Mouse (Mus musculus): ENCODE measurements around the gene Dhx16. TPM values are rescaled to one million over a fixed set of nuclear protein-coding genes. Genes with fewer than 3 reads are reported as not detected.
A peak's percentile ranks its signal among the peaks of the same experiment; 100 is the strongest.

The Dhx16 gene
- polyA plus RNA-seq, 1 experiment from 2014 or later, result 50.3 TPM

DNA sequence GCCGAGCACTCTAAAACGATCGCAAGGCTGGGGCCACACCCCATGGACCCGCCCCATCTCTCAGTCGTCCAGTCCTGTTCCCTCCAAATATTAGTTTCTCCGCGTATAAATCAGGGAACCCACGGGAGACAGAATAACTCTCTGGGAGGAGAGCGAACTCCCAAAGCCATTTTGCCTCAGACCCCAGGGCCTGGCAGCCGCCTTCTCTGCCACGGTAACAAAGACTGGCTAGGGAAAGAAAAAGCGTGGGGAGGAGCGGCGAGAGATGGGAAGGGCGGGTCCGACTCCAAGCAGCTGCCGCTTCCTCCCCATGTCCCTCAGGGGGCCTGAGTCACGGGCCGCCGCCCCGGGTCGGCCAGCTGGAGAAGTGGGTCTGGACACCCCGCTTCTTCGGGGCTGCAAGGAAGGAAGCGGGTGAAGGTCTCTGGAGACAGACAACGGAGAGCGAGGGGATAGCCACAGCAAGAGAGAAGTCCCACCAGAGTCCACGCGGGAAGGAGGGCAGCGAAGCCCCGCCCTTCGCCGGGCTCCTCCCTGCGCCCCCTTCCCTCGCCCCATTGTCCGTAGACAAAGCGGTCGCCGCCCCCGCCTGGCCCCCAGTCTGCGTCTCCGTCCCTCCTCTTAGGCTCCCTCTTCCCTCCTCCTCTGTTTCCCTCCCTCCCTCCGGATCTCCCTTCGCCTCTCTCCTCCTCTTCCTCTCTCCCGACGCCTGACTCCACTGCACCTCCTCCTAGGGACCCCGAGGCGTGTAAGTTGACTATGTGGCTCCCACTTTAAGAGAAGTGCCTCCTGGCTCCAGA lies 13.9 kb upstream of the Dhx16 start, which contains the start of gene Ppp1r18:
Gene Ppp1r18, plus strand, starts transcription at position 113 of the 800 bp plus-strand sequence.
- ATAC-seq (replicated peaks; ENCODE audit: low FRiP score) (peak; percentile 70), DNase-seq (ENCODE audit: low spot score) (peak; percentile 93)
- Histone ChIP-seq H3K36me3 (ENCODE audit: control insufficient read depth, insufficient read depth, low read length) (no peaks in the 10 kb centered on the region; the same call in 1 of the 2 replicates), H3K4me3 (ENCODE audit: low read depth, low read length) (peak within 1 kb of the TSS; percentile 67), H3K9ac (ENCODE audit: low read length) (peak within 1 kb of the TSS; percentile 93), H3K27ac (ENCODE audit: low read depth, low read length) (peak within 1 kb of the TSS; percentile 90), H3K4me2 (ENCODE audit: low read depth, low read length, severe bottlenecking) (peak within 1 kb of the TSS; percentile 95), H3K4me1 (replicated peaks; ENCODE audit: control insufficient read depth, insufficient read depth, low read length) (peaks cover 30% of the 10 kb centered on the region), H3K27me3 (ENCODE audit: control insufficient read depth, insufficient read depth, low read length) (no peaks in the 10 kb centered on the region), H3K9me3 (ENCODE audit: control insufficient read depth, low read length) (no peaks in the 10 kb centered on the region)
- WGBS, result under 1% methylated on average over 42 of the region's 48 CpGs

DNA sequence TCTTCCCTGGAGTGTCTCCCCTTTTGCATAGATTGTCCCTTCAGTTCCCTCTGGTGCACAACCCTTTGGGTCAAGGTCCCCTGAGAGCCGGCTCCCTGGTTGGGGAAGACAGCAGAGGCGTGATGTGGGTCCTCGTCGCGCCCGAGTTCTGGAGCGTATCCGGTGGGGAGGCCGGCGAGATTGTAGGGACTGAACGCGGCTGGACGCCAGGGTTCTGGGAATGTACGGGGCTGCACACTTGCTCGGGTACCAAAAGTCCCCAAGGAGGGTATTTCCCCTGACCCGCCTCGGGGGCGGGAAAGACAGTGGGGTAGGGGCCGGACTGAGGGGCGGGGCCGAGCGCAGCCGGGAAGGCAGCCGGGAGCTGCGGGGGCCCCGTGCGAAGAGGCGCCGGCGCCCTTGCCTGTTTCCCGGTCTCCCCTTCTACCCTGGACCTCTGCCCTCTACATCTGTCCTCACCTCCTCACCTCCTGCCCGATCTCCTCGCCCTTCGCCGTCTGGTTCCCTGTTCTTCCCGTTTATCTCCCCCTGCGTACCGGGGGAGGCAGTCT lies 13.3 kb upstream of the Dhx16 start:
- Histone ChIP-seq H3K9ac (ENCODE audit: low read length) (peak overlapping the region; percentile 93), H3K4me3 (ENCODE audit: low read depth, low read length) (peak overlapping the region; percentile 67), H3K27ac (ENCODE audit: low read depth, low read length) (peak overlapping the region; percentile 90), H3K9me3 (ENCODE audit: control insufficient read depth, low read length) (peaks cover 2% of the 10 kb centered on the region; the same call in 1 of the 2 replicates), H3K27me3 (ENCODE audit: control insufficient read depth, insufficient read depth, low read length) (no peaks in the 10 kb centered on the region), H3K4me2 (ENCODE audit: low read depth, low read length, severe bottlenecking) (peak overlapping the region; percentile 95), H3K36me3 (ENCODE audit: control insufficient read depth, insufficient read depth, low read length) (peaks cover 4% of the 10 kb centered on the region; the same call in 1 of the 2 replicates), H3K4me1 (replicated peaks; ENCODE audit: control insufficient read depth, insufficient read depth, low read length) (peaks cover 30% of the 10 kb centered on the region)
- WGBS, result under 1% methylated on average over 32 of the region's 38 CpGs
- peak; percentile 49 for ATAC-seq (replicated peaks; ENCODE audit: low FRiP score)
- DNase-seq (ENCODE audit: low spot score), result peak; percentile 82

DNA sequence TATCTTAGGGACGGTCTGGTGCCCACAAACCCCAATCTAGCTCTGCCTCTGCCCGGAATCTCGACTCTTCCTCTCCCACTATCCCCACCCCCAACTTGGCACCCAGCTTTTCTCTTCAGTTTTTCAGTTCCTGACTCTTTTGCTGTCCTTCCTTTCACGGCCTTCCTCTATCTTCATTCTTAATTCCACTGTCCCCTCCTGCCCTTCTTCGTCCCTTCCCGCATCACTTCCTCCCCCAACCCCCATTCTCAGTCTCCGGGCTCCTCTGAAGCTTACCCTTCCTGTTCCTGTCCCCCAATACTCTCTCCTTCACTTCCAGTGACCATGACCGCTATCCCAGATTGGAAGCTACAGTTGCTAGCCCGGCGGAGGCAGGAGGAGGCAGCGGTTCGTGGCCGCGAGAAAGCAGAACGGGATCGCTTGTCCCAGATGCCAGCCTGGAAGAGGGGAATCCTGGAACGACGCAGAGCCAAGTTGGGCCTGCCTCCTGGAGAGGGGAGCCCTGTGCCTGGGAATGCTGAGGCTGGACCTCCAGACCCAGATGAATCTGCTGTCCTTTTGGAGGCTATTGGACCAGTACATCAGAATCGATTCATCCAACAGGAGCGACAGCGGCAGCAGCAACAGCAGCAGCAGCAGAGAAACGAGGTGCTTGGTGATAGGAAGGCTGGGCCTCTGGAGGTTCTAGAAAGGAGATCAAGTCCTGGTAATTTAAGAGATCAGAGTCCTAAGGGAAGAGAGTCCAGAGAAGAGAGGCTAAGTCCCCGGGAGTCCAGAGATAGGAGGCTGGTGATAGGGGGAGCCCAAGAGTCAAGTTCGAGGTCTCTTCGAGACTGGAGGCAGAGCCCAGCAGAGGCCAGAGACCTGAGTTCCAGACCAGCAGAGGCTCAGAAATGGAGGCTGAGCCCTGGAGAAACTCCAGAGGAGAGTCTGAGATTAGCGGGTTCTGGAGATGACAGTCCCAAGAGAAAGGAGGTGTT lies 12.4 kb upstream of the Dhx16 start:
- H3K4me1 ChIP-seq (replicated peaks; ENCODE audit: control insufficient read depth, insufficient read depth, low read length), result peaks cover 30% of the 10 kb centered on the region
- DNase-seq (ENCODE audit: low spot score), result no peak
- H3K27me3 ChIP-seq (ENCODE audit: control insufficient read depth, insufficient read depth, low read length), result no peaks in the 10 kb centered on the region
- H3K9me3 ChIP-seq (ENCODE audit: control insufficient read depth, low read length), result peaks cover 2% of the 10 kb centered on the region; the same call in 1 of the 2 replicates
- WGBS, result 11% methylated on average over 26 of the region's 26 CpGs
- peak overlapping the region; percentile 90 for H3K27ac ChIP-seq (ENCODE audit: low read depth, low read length)
- no peak for ATAC-seq (replicated peaks; ENCODE audit: low FRiP score)
- H3K4me2 ChIP-seq (ENCODE audit: low read depth, low read length, severe bottlenecking), result peak overlapping the region; percentile 95
- peak overlapping the region; percentile 67 for H3K4me3 ChIP-seq (ENCODE audit: low read depth, low read length)
- peak overlapping the region; percentile 93 for H3K9ac ChIP-seq (ENCODE audit: low read length)
- H3K36me3 ChIP-seq (ENCODE audit: control insufficient read depth, insufficient read depth, low read length), result peaks cover 5% of the 10 kb centered on the region; the same call in 1 of the 2 replicates

DNA sequence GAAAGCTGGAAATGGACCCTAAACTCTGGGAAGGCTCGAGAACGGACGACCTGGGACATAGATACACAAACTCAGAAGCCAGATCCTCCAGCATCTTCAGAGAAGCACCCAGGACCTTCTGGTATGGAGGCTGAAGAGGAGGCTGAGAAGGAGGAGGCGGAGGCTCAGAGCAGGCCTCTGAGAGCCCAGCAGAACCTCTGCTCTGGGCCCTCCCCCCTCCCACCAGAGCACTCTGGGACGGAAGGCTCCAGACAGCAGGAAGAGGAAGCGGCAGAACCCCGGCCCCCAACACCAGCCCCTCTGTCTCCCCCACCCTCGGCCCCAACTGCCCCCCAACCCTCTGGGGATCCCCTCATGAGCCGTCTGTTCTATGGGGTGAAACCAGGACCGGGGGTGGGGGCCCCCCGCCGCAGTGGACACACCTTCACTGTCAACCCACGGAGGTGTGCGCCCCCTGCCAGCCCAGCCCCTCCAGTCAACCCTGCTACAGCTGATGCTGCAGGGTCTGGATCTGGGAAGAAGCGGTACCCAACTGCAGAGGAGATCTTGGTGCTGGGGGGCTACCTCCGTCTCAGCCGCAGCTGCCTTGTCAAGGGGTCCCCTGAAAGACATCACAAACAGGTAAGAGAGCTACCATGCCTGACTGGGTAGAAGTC lies 11.3 kb upstream of the Dhx16 start:
- Histone ChIP-seq H3K4me1 (replicated peaks; ENCODE audit: control insufficient read depth, insufficient read depth, low read length) (peaks cover 30% of the 10 kb centered on the region), H3K27me3 (ENCODE audit: control insufficient read depth, insufficient read depth, low read length) (no peaks in the 10 kb centered on the region), H3K9me3 (ENCODE audit: control insufficient read depth, low read length) (peaks cover 2% of the 10 kb centered on the region; the same call in 1 of the 2 replicates), H3K4me3 (ENCODE audit: low read depth, low read length) (peak overlapping the region; percentile 67), H3K36me3 (ENCODE audit: control insufficient read depth, insufficient read depth, low read length) (peaks cover 5% of the 10 kb centered on the region; the same call in 1 of the 2 replicates), H3K27ac (ENCODE audit: low read depth, low read length) (0 out of 2 replicates have a peak overlapping the region, but pooled peaks have one; percentile 26), H3K4me2 (ENCODE audit: low read depth, low read length, severe bottlenecking) (peak overlapping the region; percentile 95), H3K9ac (ENCODE audit: low read length) (peak overlapping the region; percentile 93)
- ATAC-seq (replicated peaks; ENCODE audit: low FRiP score) (no peak), DNase-seq (ENCODE audit: low spot score) (no peak)
- WGBS, result 42% methylated on average over 17 of the region's 17 CpGs

DNA sequence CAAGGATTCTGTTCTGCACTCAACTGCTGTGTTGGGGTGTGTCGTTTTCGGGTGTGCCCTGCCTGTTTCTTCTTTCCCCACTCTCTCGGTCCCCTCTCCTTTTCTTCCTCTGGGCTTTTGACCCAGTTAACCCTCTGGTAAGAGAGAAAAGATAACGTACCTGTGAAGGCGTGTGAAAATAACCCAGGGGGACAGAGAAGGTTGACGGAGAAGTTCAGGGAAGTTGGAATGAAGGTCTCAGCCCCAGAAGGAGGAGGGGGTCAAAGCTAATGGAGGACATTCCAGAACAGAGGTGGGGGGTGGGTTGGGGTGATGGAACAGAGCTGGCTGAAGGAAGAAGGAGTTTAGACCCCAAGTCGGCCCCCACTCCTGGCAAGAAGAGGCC lies 10.7 kb upstream of the Dhx16 start:
- WGBS, result 8% methylated on average over 7 of the region's 7 CpGs
- Histone ChIP-seq H3K4me2 (ENCODE audit: low read depth, low read length, severe bottlenecking) (peak overlapping the region; percentile 95), H3K9ac (ENCODE audit: low read length) (peak overlapping the region; percentile 93), H3K4me1 (replicated peaks; ENCODE audit: control insufficient read depth, insufficient read depth, low read length) (peaks cover 30% of the 10 kb centered on the region), H3K36me3 (ENCODE audit: control insufficient read depth, insufficient read depth, low read length) (peaks cover 5% of the 10 kb centered on the region; the same call in 1 of the 2 replicates), H3K9me3 (ENCODE audit: control insufficient read depth, low read length) (peaks cover 2% of the 10 kb centered on the region; the same call in 1 of the 2 replicates), H3K4me3 (ENCODE audit: low read depth, low read length) (peak overlapping the region; percentile 67), H3K27ac (ENCODE audit: low read depth, low read length) (peak overlapping the region; percentile 25; the same call in 1 of the 2 replicates), H3K27me3 (ENCODE audit: control insufficient read depth, insufficient read depth, low read length) (no peaks in the 10 kb centered on the region)
- no peak for ATAC-seq (replicated peaks; ENCODE audit: low FRiP score)
- no peak for DNase-seq (ENCODE audit: low spot score)

DNA sequence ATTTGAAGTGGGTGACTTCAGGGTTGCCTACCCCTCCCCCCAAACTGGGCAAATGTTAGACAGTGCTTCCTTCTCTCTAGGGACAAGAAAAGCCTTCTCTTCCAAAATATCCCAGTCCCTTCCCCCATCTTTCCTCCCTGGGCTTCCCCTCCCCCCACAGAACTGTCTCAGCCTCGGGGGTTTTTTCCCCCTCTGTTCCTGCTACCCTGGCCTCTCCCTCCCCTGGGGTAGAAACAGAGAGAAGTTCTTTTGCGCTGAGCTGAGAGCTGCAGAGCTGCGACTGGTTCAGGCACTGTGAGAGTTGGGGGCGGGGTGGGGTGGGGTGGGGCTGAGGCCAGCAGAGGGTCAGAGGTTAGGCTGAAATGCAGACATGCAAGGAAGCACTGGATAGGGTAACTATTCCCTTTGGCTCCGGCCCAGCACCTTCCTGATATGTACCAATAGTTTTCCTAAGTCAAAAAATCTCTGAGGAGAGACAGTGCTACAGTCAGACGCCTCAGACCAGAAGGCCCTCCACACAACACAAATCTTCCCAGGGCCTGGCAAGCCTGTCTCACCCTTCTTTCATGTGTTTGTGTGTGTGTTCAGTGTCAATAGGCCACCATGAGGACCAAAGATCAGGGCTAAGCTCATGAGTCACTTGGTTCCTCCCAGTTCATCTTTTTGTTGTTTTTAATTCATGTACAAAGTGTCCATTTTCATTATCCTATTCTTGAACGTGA lies 10.1 kb upstream of the Dhx16 start:
- WGBS, result 7% methylated on average over 7 of the region's 7 CpGs
- Histone ChIP-seq H3K4me2 (ENCODE audit: low read depth, low read length, severe bottlenecking) (peak overlapping the region; percentile 95), H3K9me3 (ENCODE audit: control insufficient read depth, low read length) (peaks cover 2% of the 10 kb centered on the region; the same call in 1 of the 2 replicates), H3K9ac (ENCODE audit: low read length) (peak overlapping the region; percentile 93), H3K4me1 (replicated peaks; ENCODE audit: control insufficient read depth, insufficient read depth, low read length) (peaks cover 27% of the 10 kb centered on the region), H3K4me3 (ENCODE audit: low read depth, low read length) (peak overlapping the region; percentile 67), H3K27me3 (ENCODE audit: control insufficient read depth, insufficient read depth, low read length) (no peaks in the 10 kb centered on the region), H3K36me3 (ENCODE audit: control insufficient read depth, insufficient read depth, low read length) (peaks cover 5% of the 10 kb centered on the region; the same call in 1 of the 2 replicates), H3K27ac (ENCODE audit: low read depth, low read length) (peak overlapping the region; percentile 53; the same call in 1 of the 2 replicates)
- ATAC-seq (replicated peaks; ENCODE audit: low FRiP score) (no peak), DNase-seq (ENCODE audit: low spot score) (peak; percentile 61)

DNA sequence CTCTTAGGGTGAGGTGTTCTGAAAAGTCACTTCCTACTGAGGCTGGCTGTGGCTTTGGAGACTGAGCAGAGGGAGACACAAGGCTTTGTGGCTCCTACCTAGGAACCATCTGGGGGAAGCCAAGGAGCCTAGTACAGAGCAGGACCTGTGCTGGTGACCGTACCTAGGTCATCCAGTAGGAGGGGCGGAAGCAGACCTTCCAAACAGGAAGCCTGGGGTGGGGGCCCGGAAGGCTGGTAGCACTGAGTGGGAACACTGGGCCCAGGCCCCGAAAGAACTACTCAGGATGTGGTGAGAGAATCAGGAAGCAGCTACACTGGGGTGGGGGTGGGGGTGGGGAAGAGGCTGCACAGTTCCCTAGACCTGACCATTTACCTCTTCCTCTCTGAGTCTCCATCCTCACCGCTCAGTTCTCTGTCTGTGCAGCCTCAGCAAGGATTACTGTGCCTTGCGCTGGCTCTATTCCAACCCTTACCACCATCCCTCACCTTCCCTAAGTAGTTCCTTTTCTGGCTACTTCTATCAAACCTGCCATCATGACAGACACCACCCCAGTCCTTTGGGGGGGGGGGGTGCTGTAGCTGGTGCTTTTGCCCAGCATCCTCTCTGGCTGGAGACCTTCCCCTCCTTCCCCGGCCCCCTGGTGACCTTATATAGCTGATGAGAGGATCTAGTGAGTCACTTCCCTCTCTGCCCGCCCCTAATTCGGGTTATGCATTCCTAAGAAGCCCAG lies 9.3 kb upstream of the Dhx16 start:
- peaks cover 22% of the 10 kb centered on the region for H3K4me1 ChIP-seq (replicated peaks; ENCODE audit: control insufficient read depth, insufficient read depth, low read length)
- ATAC-seq (replicated peaks; ENCODE audit: low FRiP score) (no peak), DNase-seq (ENCODE audit: low spot score) (no peak)
- H3K27me3 ChIP-seq (ENCODE audit: control insufficient read depth, insufficient read depth, low read length), result no peaks in the 10 kb centered on the region
- H3K36me3 ChIP-seq (ENCODE audit: control insufficient read depth, insufficient read depth, low read length), result peaks cover 8% of the 10 kb centered on the region; the same call in 1 of the 2 replicates
- H3K27ac ChIP-seq (ENCODE audit: low read depth, low read length), result 0 out of 2 replicates have a peak overlapping the region, but pooled peaks have one; percentile 6
- H3K4me3 ChIP-seq (ENCODE audit: low read depth, low read length), result peak overlapping the region; percentile 67
- H3K9ac ChIP-seq (ENCODE audit: low read length), result peak overlapping the region; percentile 93; the same call in 1 of the 2 replicates
- peak overlapping the region; percentile 95 for H3K4me2 ChIP-seq (ENCODE audit: low read depth, low read length, severe bottlenecking)
- 71% methylated on average over 9 of the region's 9 CpGs for WGBS
- peaks cover 2% of the 10 kb centered on the region; the same call in 1 of the 2 replicates for H3K9me3 ChIP-seq (ENCODE audit: control insufficient read depth, low read length)

Data from forebrain, embryonic 11.5 days (tissue).